Mouse (Mus musculus) liver, embryonic 15.5 days (tissue): ENCODE results near the gene Ddias. TPM values are rescaled to one million over a fixed set of nuclear protein-coding genes. Genes with fewer than 3 reads are reported as not detected.

Experiments used
- ATAC-seq: fragments of 200-750 bp; cut with Nextera tagmentation; 2 replicates; pipeline ENCODE4 v1.8.0; 2017; ENCODE audit warnings: moderate number of reproducible peaks, mild to moderate bottlenecking, moderate library complexity; ENCODE audit not compliant: insufficient read depth
- H3K27ac ChIP-seq: fragments of 300-500 bp; sonication (generic); replicated peaks from 2 replicates; pipeline ENCODE4 v1.5.1; 2015; ENCODE audit warnings: mild to moderate bottlenecking, inconsistent platforms
- H3K27me3 ChIP-seq: fragments of 300-500 bp; sonication (generic); 2 replicates; pipeline ENCODE4 v1.6.1; 2015; ENCODE audit warnings: mild to moderate bottlenecking, inconsistent platforms
- H3K36me3 ChIP-seq: fragments of 300-500 bp; sonication (generic); replicated peaks from 2 replicates; pipeline ENCODE4 v1.6.1; 2015; ENCODE audit warnings: moderate library complexity, mild to moderate bottlenecking, inconsistent platforms
- H3K4me1 ChIP-seq: fragments of 300-500 bp; sonication (generic); replicated peaks from 2 replicates; pipeline ENCODE4 v1.6.1; 2015; ENCODE audit warnings: inconsistent platforms
- H3K4me2 ChIP-seq: fragments of 300-500 bp; sonication (generic); 2 replicates; pipeline ENCODE4 v1.6.1; 2015; ENCODE audit warnings: moderate library complexity, mild to moderate bottlenecking, inconsistent platforms
- H3K4me3 ChIP-seq: fragments of 300-500 bp; sonication (generic); replicated peaks from 2 replicates; pipeline ENCODE4 v1.5.1; 2015; ENCODE audit warnings: mild to moderate bottlenecking, inconsistent platforms
- H3K9ac ChIP-seq: fragments of 300-500 bp; sonication (generic); 2 replicates; pipeline ENCODE4 v1.6.1; 2015; ENCODE audit warnings: moderate library complexity, mild to moderate bottlenecking, inconsistent platforms
- H3K9me3 ChIP-seq: fragments of 300-500 bp; sonication (generic); replicated peaks from 2 replicates; pipeline ENCODE4 v1.6.1; 2016; ENCODE audit warnings: inconsistent platforms
- WGBS: fragments of 180-500 bp; shearing (Covaris S2); methylation state at CpG from one replicate; pipeline ENCODE4 v1.1.7; 2015; ENCODE audit warnings: mixed read lengths; ENCODE audit not compliant: insufficient replicate concordance; 5-methylcytosine and 5-hydroxymethylcytosine counted together
- polyA plus RNA-seq: library from polyadenylated mRNA; unstranded; fragments of >200 nt; fragmentation: Nextera tagmentation; extraction: Ambion mirVana; gene quantifications from 2 replicates; pipeline ENCODE4 v1.2.1, GENCODE M21; 2015

The Ddias gene
- polyA plus RNA-seq, 1 experiment from 2014 or later: 9.5 TPM

DNA sequence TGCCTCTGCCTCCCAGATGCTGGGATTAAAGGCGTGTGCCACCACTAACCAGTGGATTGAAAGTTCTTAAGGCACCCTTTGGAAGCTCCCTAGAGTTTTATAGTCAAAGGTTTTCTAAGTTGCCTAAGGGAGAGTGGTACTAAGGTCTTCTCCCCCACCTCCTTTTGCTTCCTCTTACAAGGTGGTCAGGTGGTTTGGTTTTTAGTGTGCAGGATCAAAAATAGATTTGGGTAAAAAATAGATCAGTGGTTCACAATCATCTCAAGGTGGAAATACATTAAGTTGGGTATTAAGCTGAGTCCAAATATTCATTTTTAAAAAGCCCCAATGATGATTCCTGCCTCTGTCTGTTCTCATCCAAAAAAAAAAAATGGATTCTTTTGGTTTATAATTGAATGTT is 53.6 kb downstream of the Ddias start:
- Histone ChIP-seq H3K4me3 (no peak overlapping the region), H3K9me3 (no peaks in the 10 kb centered on the region), H3K27ac (no peak overlapping the region), H3K27me3 (no peaks in the 10 kb centered on the region), H3K4me2 (no peak overlapping the region), H3K9ac (no peak overlapping the region), H3K4me1 (peaks cover 2% of the 10 kb centered on the region; the same call in 1 of the 2 replicates), H3K36me3 (no peaks in the 10 kb centered on the region)
- ATAC-seq: no peak
- 51% methylated on average over 1 of the region's 1 CpGs for WGBS

DNA sequence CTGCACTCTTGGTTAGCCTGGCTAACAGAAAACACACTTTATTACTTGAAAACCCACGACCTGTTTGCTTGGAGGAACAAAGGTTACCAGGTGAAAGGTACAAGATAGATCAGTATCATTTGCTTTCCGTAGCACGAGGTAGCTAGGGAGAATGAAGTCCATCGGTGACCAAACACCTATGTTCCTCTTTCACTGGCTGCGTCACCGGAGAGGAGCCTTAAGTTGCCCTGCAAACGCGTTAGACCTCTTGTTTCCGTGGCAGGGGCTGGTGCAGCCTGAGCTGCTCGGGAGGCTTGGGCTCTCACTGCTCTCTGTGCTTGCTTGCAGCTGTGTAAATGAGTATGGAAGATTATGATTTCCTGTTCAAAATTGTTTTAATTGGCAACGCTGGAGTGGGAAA is 54.4 kb downstream of the Ddias start:
- no peaks in the 10 kb centered on the region for H3K9me3 ChIP-seq
- WGBS: 63% methylated on average over 11 of the region's 11 CpGs
- no peaks in the 10 kb centered on the region for H3K27me3 ChIP-seq
- ATAC-seq: no peak
- no peak overlapping the region for H3K27ac ChIP-seq
- H3K36me3 ChIP-seq: no peaks in the 10 kb centered on the region
- no peak overlapping the region for H3K4me3 ChIP-seq
- peaks cover 2% of the 10 kb centered on the region; the same call in 1 of the 2 replicates for H3K4me1 ChIP-seq
- no peak overlapping the region for H3K4me2 ChIP-seq
- H3K9ac ChIP-seq: no peak overlapping the region

- Histone ChIP-seq H3K27ac (no peak overlapping the region), H3K4me2 (no peak overlapping the region), H3K9ac (no peak overlapping the region), H3K9me3 (no peaks in the 10 kb centered on the region), H3K4me1 (peaks cover 2% of the 10 kb centered on the region; the same call in 1 of the 2 replicates), H3K36me3 (no peaks in the 10 kb centered on the region), H3K4me3 (no peak overlapping the region), H3K27me3 (no peaks in the 10 kb centered on the region)
- no peak for ATAC-seq
- 70% methylated on average over 9 of the region's 9 CpGs for WGBS
Observed at GRCm38 (mm10) chr7:92817886-92818285, 56.2 kb downstream of the Ddias start.

DNA sequence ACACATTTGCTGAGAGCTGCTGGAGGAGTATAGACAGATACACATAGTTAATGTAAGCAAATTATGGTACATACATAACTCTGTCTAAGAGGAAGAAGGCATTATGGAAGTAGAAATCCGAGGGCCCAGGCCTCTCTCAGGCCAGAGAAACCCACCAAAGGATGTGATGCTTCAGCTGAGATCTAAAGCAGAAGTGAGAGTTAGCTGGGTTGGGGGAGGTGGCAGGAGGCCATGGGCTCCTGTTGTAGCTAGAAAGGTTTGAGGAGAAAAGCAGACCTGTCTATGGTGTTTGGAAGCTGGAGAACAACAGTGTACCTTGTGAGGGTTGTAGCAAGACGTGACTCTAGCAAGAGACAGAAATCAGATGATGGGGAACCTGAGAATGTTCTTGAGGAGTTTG is 56.8 kb downstream of the Ddias start:
- WGBS: 31% methylated on average over 2 of the region's 2 CpGs
- no peak overlapping the region for H3K9ac ChIP-seq
- H3K9me3 ChIP-seq: no peaks in the 10 kb centered on the region
- no peaks in the 10 kb centered on the region for H3K36me3 ChIP-seq
- H3K27ac ChIP-seq: no peak overlapping the region
- no peak overlapping the region for H3K4me3 ChIP-seq
- H3K4me2 ChIP-seq: no peak overlapping the region
- ATAC-seq: no peak
- no peaks in the 10 kb centered on the region for H3K27me3 ChIP-seq
- peaks cover 2% of the 10 kb centered on the region; the same call in 1 of the 2 replicates for H3K4me1 ChIP-seq

- Histone ChIP-seq H3K9me3 (no peaks in the 10 kb centered on the region), H3K4me1 (no peaks in the 10 kb centered on the region), H3K9ac (no peak overlapping the region), H3K27me3 (no peaks in the 10 kb centered on the region), H3K27ac (no peak overlapping the region), H3K4me3 (no peak overlapping the region), H3K36me3 (no peaks in the 10 kb centered on the region), H3K4me2 (no peak overlapping the region)
- 64% methylated on average over 7 of the region's 7 CpGs for WGBS
- ATAC-seq: no peak
Observed at GRCm38 (mm10) chr7:92811667-92812279, 62.3 kb downstream of the Ddias start.

Other genes starting within 250 kb of the Ddias start
- gene Ankrd42, start 237.1 kb downstream of the Ddias start, polyA plus RNA-seq: 0.31 and 0.43 TPM in 2 replicates
- 9.3 TPM in 2 replicates for gene Pcf11, start 204.3 kb downstream of the Ddias start, polyA plus RNA-seq
- gene Rab30, start 132.6 kb downstream of the Ddias start, polyA plus RNA-seq: 5.0 and 5.2 TPM in 2 replicates
- 12.7 and 13.5 TPM in 2 replicates for gene Prcp, start 223 bp upstream of the Ddias start, polyA plus RNA-seq
- 0.18 TPM in 1 of 2 replicates, not detected in the other for gene Fam181b, start 205.6 kb upstream of the Ddias start, polyA plus RNA-seq